8 mouse cellular contexts compared by ENCODE assay signal in the genomic region with DNA sequence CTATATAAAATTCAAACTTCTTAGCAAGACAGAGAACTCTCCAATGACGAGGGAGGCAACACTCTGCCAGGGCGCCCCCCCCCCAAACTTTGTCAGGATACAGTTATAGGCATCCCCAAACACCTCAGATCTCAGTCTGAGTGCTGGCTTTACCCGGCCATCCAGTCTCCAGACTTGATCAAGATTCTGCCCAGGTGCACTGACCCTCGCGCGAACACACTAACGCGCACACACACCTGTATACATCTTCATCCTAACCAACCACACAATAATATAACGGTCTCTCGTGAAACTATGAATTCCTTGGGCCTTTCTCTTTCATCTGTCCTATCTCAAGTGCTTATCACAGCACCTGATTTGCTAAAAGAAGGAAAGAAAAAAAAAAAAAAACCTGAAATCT. TPM values are rescaled to one million over a fixed set of nuclear protein-coding genes. Genes with fewer than 3 reads are reported as not detected.
A peak's percentile ranks its signal among the peaks of the same experiment; 100 is the strongest.
DNase-seq lines count a peak whose midpoint lies in the region; ATAC-seq and TF ChIP-seq lines count a peak whose summit lies in the region.

No protein-coding gene starts in this region.

- TF ChIP-seq CTCF in thymus, adult 2 months (IDR thresholded peaks at IDR 0.05; ENCODE audit: borderline replicate concordance, control insufficient read depth, extremely low read depth, insufficient read depth, low read length, poor library complexity), result no peak
- no peak for TF ChIP-seq CTCF in stomach, postnatal 0 days (IDR thresholded peaks at IDR 0.05; ENCODE audit: low read depth)

- DNase-seq in cerebellum, postnatal 14 days, result peak; percentile 22 to 33
- no peak for DNase-seq in cerebellum, postnatal 4 days (ENCODE audit: low spot score in 2 of 2)
- DNase-seq in thymus, adult 2 months, result no peak
- DNase-seq in thymus, adult 18-20 months, result no peak
- DNase-seq in stomach, postnatal 0 days (ENCODE audit: low spot score), result no peak
- DNase-seq in frontal cortex, postnatal 14 days (ENCODE audit: low spot score in 2 of 2), result no peak
- no peak for DNase-seq in retina, embryonic 14.5 days (ENCODE audit: low spot score)

- no peaks in the 10 kb centered on the region for H3K9me3 ChIP-seq in limb, embryonic 13.5 days
- H3K9me3 ChIP-seq in stomach, postnatal 0 days (ENCODE audit: control insufficient read depth, low read length), result no peaks in the 10 kb centered on the region

- H3K36me3 ChIP-seq in thymus, adult 2 months (ENCODE audit: control insufficient read depth, insufficient read depth, low read length), result no peaks in the 10 kb centered on the region
- no peaks in the 10 kb centered on the region for H3K36me3 ChIP-seq in limb, embryonic 13.5 days
- no peaks in the 10 kb centered on the region for H3K36me3 ChIP-seq in stomach, postnatal 0 days (ENCODE audit: control insufficient read depth, insufficient read depth, low read length)

- ATAC-seq in limb, embryonic 13.5 days (ENCODE audit: low FRiP score, low read depth), result no peak
- no peak for ATAC-seq in stomach, postnatal 0 days (ENCODE audit: low FRiP score, low TSS enrichment)

- WGBS in thymus, adult 2 months, result 9% methylated on average over 10 of the region's 10 CpGs
- WGBS in limb, embryonic 13.5 days, result 12% methylated on average over 10 of the region's 10 CpGs
- 8% methylated on average over 10 of the region's 10 CpGs for WGBS in stomach, postnatal 0 days

- peaks cover 5% of the 10 kb centered on the region for H3K4me1 ChIP-seq in thymus, adult 2 months (replicated peaks; ENCODE audit: control insufficient read depth, insufficient read depth, low read length)
- peaks cover 19% of the 10 kb centered on the region for H3K4me1 ChIP-seq in limb, embryonic 13.5 days
- no peaks in the 10 kb centered on the region; the same call in 1 of the 2 replicates for H3K4me1 ChIP-seq in stomach, postnatal 0 days (replicated peaks; ENCODE audit: control insufficient read depth, insufficient read depth)

- H3K4me3 ChIP-seq in thymus, adult 2 months (ENCODE audit: control insufficient read depth, insufficient read depth, low read length), result peak overlapping the region; percentile 81
- H3K4me3 ChIP-seq in limb, embryonic 13.5 days, result peak overlapping the region; percentile 86
- H3K4me3 ChIP-seq in stomach, postnatal 0 days (ENCODE audit: low read depth, low read length), result peak overlapping the region; percentile 82

- no peak overlapping the region for H3K27ac ChIP-seq in thymus, adult 2 months (ENCODE audit: control insufficient read depth, insufficient read depth, low read length)
- no peak overlapping the region; the same call in 1 of the 2 replicates for H3K27ac ChIP-seq in limb, embryonic 13.5 days
- H3K27ac ChIP-seq in stomach, postnatal 0 days (replicated peaks), result no peak overlapping the region; the same call in 1 of the 2 replicates

- TF ChIP-seq EP300 in stomach, postnatal 0 days (optimal IDR thresholded peaks at IDR 0.05), result no peak

- peak overlapping the region; percentile 86 for H3K9ac ChIP-seq in limb, embryonic 13.5 days
- H3K9ac ChIP-seq in stomach, postnatal 0 days (ENCODE audit: low read length), result peak overlapping the region; percentile 76

- no peak for TF ChIP-seq POLR2A in thymus, adult 2 months (IDR thresholded peaks at IDR 0.05; ENCODE audit: control insufficient read depth, extremely low read depth, insufficient read depth, low read length, poor library complexity)

- no peaks in the 10 kb centered on the region for H3K27me3 ChIP-seq in thymus, adult 2 months (ENCODE audit: control insufficient read depth, insufficient read depth, low read length)
- H3K27me3 ChIP-seq in limb, embryonic 13.5 days, result no peaks in the 10 kb centered on the region
- no peaks in the 10 kb centered on the region for H3K27me3 ChIP-seq in stomach, postnatal 0 days (ENCODE audit: control insufficient read depth, insufficient read depth, low read length)

- H3K4me2 ChIP-seq in limb, embryonic 13.5 days (replicated peaks), result peak overlapping the region; percentile 88
- peak overlapping the region; percentile 86 for H3K4me2 ChIP-seq in stomach, postnatal 0 days (replicated peaks; ENCODE audit: low read depth)

RNA-seq across cellular contexts. Expression of gene Tiprl, which starts 0.9 kb away (rescaled TPM):
- polyA plus RNA-seq in thymus, adult 2 months (2012; rRNA removed), result 34.7 and 38.3 TPM in 2 replicates
- polyA plus RNA-seq in limb, embryonic 13.5 days (2015; fragmentation: Nextera tagmentation; extraction: Ambion mirVana), result 97.3 and 107 TPM in 2 replicates
- polyA plus RNA-seq in stomach, postnatal 0 days (2015; fragmentation: Nextera tagmentation; extraction: Ambion mirVana), result 53.8 and 56.7 TPM in 2 replicates

RNA-seq across cellular contexts. Expression of gene Sft2d2, which starts 41.6 kb away (rescaled TPM):
- 93.3 and 102 TPM in 2 replicates for polyA plus RNA-seq in thymus, adult 2 months (2012; rRNA removed)
- polyA plus RNA-seq in limb, embryonic 13.5 days (2015; fragmentation: Nextera tagmentation; extraction: Ambion mirVana), result 14.4 and 17.0 TPM in 2 replicates
- 19.8 and 21.6 TPM in 2 replicates for polyA plus RNA-seq in stomach, postnatal 0 days (2015; fragmentation: Nextera tagmentation; extraction: Ambion mirVana)

RNA-seq across cellular contexts. Expression of gene Gpr161, which starts 59.7 kb away (rescaled TPM):
- 0.99 and 1.3 TPM in 2 replicates for polyA plus RNA-seq in thymus, adult 2 months (2012; rRNA removed)
- polyA plus RNA-seq in limb, embryonic 13.5 days (2015; fragmentation: Nextera tagmentation; extraction: Ambion mirVana), result 1.8 TPM in 2 replicates
- polyA plus RNA-seq in stomach, postnatal 0 days (2015; fragmentation: Nextera tagmentation; extraction: Ambion mirVana), result 0.52 and 0.57 TPM in 2 replicates

Comparison
In these comparisons a context has a peak if more than half of its experiments do, and no peak if none do; other contexts are left out.
1. DNase-seq: peak in cerebellum, postnatal 14 days (2 of 2); none in cerebellum, postnatal 4 days (0 of 2), thymus, adult 2 months (single experiment), thymus, adult 18-20 months (0 of 2), stomach, postnatal 0 days (single experiment), frontal cortex, postnatal 14 days (0 of 2) and retina, embryonic 14.5 days (single experiment).
2. Peak in every context shown above with its lines, with median percentiles within 50 percentile points of each other: H3K4me3 ChIP-seq.